Mouse (Mus musculus) cerebellum, adult 9-10 months (tissue): ENCODE results near the gene Gm20532.

ENCODE experiments used
- DNase-seq: peaks from one replicate; pipeline ENCODE4 v3.0.0; 2022

The Gm20532 gene

GRCm38 (mm10) chr2:26597810-26598209 is 11.4 kb downstream of the Gm20532 start:
- no peak for DNase-seq

GRCm38 (mm10) chr2:26598462-26598861 is 12.0 kb downstream of the Gm20532 start:
- DNase-seq: no peak

- DNase-seq: no peak
Measured at GRCm38 (mm10) chr2:26599965-26600364, 13.5 kb downstream of the Gm20532 start.

DNA sequence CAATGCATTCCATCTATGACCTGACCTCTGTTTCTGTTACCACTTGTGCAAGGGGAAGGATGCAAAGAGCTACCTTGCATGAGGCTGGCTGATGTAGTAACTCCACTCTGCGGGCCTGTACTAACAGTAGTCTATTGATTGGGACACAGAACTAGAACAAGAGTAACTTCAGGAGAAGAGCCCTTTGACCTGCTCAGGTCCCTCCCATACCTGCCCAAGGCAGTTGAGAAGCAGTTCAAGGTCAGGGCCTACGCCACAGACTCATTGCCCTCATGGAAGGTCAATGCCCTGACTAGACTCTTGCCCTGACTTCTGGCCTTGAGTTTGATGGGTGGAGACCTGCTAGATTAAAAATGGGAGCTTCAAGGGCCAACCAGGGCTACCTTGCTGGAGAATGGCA is 14.2 kb downstream of the Gm20532 start:
- DNase-seq: no peak

DNA sequence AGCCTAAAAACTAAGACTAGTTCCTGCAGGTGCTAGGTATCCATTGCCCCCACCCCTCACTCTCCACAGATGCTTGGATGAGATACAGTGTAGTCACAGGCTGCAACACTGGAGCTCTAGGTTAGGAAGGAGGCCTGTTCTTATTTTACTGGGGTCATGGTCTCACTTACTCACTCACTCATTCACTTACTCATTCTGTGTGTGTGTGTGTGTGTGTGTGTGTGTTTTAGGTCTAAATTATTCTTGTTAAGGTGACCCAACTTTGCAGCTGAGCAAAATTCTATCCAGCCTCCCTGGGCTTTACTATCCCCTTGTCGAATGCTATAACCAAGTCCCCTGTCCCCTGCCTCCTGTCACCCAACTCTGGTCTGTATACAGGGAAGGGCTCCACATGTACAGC is 15.2 kb downstream of the Gm20532 start:
- DNase-seq: no peak

GRCm38 (mm10) chr2:26602631-26603030 is 16.2 kb downstream of the Gm20532 start:
- no peak for DNase-seq

GRCm38 (mm10) chr2:26603159-26603558 is 16.7 kb downstream of the Gm20532 start:
- no peak for DNase-seq

GRCm38 (mm10) chr2:26603720-26604671 is 17.6 kb downstream of the Gm20532 start, which contains the start of gene Agpat2:
Gene Agpat2 (minus strand): TSS chr2:26604417.
- no peak for DNase-seq

DNA sequence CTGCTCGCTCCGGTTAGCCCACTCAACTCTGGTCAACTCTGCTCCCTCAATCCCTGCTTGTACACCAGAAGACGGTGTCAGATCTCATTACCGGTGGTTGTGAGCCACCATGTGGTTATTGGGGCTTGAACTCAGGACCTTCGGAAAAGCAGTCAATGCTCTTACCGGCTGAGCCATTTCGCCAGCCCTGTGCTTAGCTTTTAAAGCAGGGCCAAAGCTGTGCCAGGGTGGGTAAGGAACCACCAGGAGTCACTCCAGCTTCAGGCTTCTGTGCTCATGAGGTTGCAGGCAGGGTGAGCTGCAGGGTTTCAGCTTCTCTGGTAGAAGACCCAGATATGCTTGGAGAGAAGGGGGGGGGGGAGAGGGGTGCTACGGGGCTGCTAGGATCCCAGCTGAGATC is 18.9 kb downstream of the Gm20532 start:
- no peak for DNase-seq

GRCm38 (mm10) chr2:26606579-26606978 is 20.1 kb downstream of the Gm20532 start:
- DNase-seq: no peak

- DNase-seq: no peak
Measured at GRCm38 (mm10) chr2:26607056-26607910, 20.8 kb downstream of the Gm20532 start.

GRCm38 (mm10) chr2:26608781-26609180 is 22.3 kb downstream of the Gm20532 start:
- no peak for DNase-seq

GRCm38 (mm10) chr2:26609261-26609661 is 22.8 kb downstream of the Gm20532 start:
- no peak for DNase-seq

GRCm38 (mm10) chr2:26610526-26610925 is 24.1 kb downstream of the Gm20532 start:
- no peak for DNase-seq

GRCm38 (mm10) chr2:26611054-26611453 is 24.6 kb downstream of the Gm20532 start:
- no peak for DNase-seq

- no peak for DNase-seq
Measured at GRCm38 (mm10) chr2:26611896-26612295, 25.5 kb downstream of the Gm20532 start.

DNA sequence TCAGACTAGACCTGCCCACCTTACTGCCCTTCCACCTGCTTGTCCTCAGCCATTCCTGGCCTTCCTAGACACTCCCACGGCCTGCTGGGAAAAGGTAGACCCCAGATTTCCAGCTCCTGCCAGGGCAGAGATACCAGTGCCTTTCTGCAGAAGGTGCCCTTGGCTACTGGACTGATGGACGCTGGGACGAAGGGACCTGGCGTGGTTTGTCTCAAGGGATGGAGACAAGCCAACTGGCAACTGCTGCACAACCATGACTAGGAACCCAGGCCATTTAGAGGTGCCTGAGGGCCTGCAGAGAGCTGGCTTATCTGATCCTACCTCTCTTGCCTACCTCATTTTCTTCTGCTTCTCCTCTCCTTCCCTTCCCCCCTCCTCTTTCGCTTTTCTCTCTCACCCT is 28.5 kb downstream of the Gm20532 start:
- no peak for DNase-seq

DNA sequence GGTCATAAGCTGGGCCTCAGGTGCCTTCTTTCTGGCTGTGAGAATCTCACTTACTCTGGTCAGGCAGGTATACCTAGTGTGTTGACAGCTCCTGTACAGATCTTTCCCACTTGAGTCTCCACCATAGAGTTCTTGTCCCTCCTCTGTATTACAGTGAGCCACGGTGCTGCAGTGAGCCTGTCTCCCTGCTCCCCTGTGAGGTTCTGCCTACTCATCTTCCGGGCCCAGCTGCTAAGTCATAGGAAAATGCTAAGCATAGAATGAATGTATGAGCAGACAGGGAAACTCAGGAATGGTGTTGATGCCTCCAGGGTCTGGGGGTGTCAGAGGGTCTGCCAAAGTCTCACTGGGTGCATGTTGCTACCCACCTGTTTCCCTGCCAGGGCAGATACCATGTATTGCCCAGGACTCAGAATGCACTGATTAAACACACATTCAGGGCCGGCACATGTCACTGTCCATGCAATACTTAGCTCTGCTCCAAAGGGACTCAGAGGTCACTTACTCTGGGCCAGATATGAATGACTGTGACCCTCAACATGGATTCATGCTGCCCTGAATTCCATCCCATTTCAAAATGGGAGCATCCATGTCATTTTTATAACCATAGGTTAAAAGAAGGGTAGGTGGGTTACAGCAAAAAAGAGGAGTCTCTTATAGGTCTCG is 29.2 kb downstream of the Gm20532 start:
- no peak for DNase-seq

DNA sequence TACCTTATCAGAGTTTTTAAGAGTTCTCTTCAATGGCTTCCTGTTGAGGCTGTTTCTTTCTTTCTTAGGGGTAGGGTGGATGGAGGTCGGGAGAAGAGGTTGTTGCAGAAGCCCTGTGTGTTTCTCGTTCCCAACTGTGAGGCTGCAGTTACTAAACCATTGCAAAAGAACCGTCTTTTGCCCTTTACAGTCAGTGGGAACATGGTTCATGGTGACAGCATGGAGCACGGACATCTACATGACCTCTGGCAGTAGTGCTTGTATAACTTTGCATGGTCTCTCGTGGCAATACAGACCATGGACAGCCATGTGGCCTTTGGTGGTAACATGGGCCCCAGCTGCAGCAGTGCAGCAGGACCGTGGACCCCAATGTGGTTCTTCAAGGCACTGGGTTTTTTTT is 30.9 kb downstream of the Gm20532 start:
- no peak for DNase-seq

- no peak for DNase-seq
Measured at GRCm38 (mm10) chr2:26617928-26618327, 31.5 kb downstream of the Gm20532 start.

DNA sequence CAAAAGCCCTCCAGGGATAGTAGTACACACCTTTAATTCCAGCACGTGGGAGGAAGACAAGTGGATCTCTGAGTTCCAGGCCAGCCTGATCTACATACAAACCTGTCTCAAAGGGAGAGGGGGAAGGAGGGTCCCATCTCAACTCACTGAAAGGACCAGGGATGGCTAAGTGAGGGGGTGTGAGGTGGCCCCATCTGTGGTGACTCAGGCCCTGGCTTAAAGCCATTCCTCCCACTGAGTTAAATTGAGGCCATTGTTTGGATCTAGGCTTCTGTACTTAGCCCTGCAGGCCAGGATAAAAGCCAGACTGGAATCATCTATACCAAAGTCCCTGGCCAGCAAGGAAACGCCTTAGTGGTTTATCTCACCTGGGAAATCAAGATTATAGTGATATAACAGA is 34.8 kb downstream of the Gm20532 start:
- DNase-seq: no peak

- DNase-seq: no peak
Measured at GRCm38 (mm10) chr2:26622984-26623383, 36.5 kb downstream of the Gm20532 start.

DNA sequence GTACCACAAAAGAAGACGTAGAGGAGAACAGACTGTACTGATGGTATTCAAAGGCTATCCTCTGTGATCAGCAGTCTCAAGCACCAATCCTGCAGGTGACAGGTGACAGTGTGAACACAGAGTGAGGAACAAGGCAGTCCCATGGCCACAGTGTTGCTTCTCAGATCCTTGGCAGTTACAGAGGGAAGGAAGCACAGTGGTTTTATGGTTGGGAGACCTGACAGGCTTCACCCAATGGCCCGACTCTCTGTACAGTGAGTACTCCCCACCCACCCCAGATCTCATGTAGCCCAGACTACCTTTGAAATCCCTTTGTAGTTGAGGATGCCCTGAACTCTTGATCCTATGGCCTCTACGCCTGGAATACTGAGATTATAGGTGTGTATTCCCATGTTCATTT is 39.0 kb downstream of the Gm20532 start:
- DNase-seq: no peak
